Mouse (Mus musculus): Measurements from ENCODE around the gene Naga. TPM values are rescaled to one million over a fixed set of nuclear protein-coding genes. Genes with fewer than 3 reads are reported as not detected.
A peak's percentile ranks its signal among the peaks of the same experiment; 100 is the strongest.
"Not testable (repeated sequence)": the region's sequence is repeated elsewhere in the genome, so short reads cannot be mapped to it uniquely, and the experiment has no call there.

Naga gene
- total RNA-seq (2017): 155 to 216 TPM (median 169 TPM) in 3 replicates

- ATAC-seq (replicated peaks; ENCODE audit: insufficient number of reproducible peaks, low FRiP score, low TSS enrichment, poor library complexity, severe bottlenecking): peak; percentile 59
Observed at GRCm38 (mm10) chr15:82338593-82339112, at the start of gene Naga, which contains the start of the genes Pheta2 and Smdt1. Naga (minus strand) TSS chr15:82338925. Pheta2 (plus strand) TSS chr15:82338942. Smdt1 (plus strand) TSS chr15:82338959.

GRCm38 (mm10) chr15:82385729-82386128 lies 47.0 kb upstream of the Naga start:
- no peak for ATAC-seq (replicated peaks; ENCODE audit: insufficient number of reproducible peaks, low FRiP score, low TSS enrichment, poor library complexity, severe bottlenecking)

- ATAC-seq (replicated peaks; ENCODE audit: insufficient number of reproducible peaks, low FRiP score, low TSS enrichment, poor library complexity, severe bottlenecking): no peak
Observed at GRCm38 (mm10) chr15:82382441-82382840, 43.7 kb upstream of the Naga start.

DNA sequence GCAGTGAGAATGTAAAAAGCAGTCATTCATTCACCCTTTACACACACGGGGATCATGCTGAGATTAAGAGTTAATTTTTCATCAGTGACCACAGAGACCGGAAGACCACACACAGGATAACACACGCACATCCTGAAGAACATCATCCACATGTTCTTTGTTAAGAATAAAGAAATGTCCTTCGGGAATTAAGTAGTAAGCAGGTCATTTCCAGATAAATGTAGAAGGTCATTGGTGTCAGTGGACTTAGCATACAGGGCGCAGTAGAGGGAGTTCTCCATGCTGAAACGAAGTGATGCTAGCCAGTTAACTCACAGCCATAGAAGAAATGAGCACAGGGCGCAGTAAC lies 42.0 kb upstream of the Naga start:
- ATAC-seq (replicated peaks; ENCODE audit: insufficient number of reproducible peaks, low FRiP score, low TSS enrichment, poor library complexity, severe bottlenecking): no peak

DNA sequence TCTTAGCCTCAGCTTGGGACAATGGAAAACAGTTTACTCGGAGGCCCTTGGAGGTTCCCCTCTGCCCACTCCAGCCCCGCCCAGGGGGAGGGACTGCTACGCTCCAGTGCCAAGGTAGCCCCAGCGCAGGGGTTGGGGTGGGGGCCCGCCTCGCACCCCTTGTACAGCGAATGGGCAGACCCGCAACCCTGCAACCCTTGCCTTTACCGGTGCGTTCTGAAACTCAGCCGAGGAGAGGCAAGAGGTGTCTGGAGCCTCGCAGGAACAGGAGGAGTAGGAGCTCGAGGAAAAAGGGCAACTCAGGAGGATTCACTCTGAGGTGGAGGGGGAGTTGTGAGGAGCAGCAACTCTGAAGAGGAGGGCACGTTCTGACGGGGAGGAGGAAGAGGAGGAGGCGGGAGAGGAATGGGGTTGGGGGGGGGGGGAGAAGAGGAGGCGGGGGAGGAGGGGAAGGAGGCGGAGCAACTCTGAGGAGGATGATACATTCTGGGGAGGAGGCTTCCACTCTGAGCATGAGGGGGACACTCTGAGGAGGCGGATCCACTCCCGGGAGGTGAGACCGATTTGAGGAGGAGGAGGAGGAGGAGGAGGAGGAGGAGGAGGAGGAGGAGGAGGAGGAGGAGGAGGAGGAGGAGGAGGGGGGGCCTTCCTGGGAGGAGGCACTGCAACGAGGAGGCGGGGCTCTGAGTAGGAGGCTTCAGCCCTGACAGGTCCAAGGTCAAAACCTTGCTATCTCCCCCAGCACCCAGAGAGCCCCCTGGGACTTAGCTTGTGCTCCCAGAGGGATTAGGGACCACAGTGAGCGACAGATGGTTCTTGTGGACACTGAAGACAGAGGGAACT lies 41.4 kb upstream of the Naga start, which contains the start of gene Cyp2d22:
TSS of gene Cyp2d22 (minus strand) at position 390 of the 843 bp plus-strand sequence.
- ATAC-seq (replicated peaks; ENCODE audit: insufficient number of reproducible peaks, low FRiP score, low TSS enrichment, poor library complexity, severe bottlenecking): peak; percentile 55

DNA sequence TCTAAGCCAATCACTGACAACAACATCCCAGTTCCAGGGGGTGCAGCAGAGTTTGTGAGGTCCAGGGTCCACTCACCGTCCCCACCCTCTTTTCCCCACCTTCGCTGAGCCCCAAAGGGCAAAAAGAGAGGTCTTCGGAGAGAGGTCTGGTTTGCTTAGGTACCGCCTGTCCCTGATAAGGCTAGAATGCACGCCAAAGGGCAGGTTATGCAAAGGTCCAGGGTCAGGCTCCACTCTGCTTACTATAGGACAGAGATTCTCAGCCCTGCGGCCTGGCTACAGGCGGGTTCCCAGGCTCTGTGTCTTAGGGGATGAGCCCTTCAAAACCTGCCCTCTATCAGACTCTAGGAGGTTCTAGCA lies 40.8 kb upstream of the Naga start:
- no peak for ATAC-seq (replicated peaks; ENCODE audit: insufficient number of reproducible peaks, low FRiP score, low TSS enrichment, poor library complexity, severe bottlenecking)

DNA sequence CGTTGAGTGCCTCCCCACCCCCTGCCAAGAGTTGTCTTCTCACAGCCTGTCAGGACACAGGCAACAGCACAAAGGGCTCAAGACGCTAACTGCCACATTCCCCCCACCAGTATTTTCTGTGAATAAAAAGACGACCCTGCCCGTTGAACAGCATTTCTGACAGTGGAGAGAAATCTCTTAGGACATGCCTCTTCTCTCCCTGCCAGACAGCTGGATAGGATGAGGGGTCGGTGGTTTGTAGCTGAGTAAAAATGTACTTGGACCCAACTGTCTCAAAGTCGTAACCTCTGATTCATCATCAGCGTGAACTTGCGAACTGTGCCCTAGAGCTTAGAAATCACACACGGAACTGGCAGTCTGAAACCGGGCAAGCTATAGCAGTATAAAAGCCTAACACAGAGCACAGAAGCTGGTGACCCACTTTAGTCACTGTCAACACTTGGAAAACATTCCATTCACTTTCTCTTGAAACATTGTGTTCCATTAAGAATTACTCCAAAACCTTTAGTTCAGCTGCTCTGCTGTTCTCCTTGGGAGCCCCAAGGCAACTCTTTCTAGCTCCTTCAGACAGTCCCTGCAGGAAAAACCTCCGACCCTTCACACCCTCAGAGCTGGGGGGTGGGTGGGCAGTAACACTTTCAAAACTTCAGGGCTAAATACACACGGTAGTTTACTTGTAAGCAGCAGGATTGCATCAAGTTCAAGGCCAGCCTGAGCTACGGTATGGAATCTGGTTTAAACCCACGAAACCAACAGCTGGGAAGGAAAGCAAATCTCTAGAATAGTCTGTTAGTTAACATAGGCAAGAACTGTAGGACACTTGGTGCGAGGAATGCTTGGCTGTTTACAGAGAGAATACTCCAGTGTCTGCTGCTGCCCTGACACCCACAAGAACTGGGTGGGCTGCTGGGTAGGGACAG lies 39.8 kb upstream of the Naga start:
- no peak for ATAC-seq (replicated peaks; ENCODE audit: insufficient number of reproducible peaks, low FRiP score, low TSS enrichment, poor library complexity, severe bottlenecking)

DNA sequence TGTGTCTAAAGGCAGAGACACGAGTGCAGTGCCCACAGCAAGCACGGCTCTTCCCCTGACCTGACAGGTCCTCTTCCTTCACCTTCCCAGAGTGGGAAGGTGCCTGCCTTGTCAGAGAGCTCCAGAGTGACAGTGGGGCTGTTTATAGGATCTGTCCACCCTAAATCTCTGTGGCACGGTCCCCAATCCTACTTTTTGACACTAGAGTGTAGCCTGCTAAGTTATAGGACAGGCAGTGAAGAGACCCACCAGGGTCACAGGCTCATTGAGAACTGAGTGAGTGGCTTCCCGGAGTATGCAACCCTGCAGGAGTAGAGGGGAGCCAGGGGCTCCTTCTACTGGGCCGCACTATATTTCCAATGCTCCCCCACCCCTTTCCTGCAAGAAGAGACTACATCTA lies 39.0 kb upstream of the Naga start:
- ATAC-seq (replicated peaks; ENCODE audit: insufficient number of reproducible peaks, low FRiP score, low TSS enrichment, poor library complexity, severe bottlenecking): no peak

DNA sequence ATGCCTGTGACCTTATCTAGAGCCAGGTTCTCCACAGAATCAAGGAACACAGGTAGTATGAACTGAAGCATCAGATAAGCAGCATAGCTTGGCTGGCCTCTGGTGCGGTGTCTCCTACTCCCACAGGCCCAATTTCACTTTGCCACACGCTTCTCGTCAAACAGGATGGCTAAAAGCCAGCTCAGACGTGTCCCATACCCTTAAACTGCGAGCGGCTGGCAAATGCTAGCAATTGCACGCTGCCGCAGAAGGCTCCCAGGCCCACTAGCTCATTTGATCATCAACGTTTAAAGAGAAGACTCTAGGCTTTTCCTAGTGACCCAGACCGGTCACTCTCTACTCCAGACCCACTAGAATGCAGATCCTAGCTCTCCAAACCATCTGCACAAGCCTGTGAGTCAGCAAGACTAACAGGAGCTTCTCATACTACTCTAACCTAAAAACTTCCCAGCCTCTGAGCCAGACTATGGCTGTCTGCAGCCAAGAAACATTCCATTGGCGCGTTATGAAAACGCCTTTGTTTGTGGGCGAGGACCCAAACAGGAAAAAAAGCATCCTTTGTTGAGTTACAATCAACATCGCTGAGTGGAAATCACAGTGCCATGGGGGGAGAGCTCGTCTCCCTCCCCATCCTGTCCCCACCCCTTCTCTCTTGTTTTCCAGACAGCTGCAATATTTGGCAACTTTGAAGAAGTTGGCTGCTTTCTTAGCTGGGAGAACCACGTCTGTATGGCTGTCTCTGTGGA lies 37.8 kb upstream of the Naga start:
- no peak for ATAC-seq (replicated peaks; ENCODE audit: insufficient number of reproducible peaks, low FRiP score, low TSS enrichment, poor library complexity, severe bottlenecking)

DNA sequence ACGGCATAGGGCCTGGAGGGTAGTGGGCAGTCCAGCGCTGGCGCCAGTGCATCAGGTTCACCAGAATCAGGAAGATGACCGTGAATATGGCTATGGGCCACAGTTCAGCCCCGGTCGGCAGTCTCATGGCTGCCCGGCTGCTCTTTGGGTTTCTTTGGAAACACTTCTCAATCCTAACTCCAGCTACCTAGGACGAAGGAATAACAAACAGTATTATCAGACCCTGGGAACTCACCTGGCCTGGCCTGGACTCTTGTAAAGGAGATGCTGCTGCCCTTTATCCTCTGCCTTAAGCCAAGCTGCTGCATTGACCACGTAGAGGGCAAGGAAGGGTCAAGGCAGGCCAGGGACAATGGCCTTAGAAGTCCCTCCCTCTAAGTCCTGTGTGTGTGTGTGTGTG lies 37.1 kb upstream of the Naga start:
- ATAC-seq (replicated peaks; ENCODE audit: insufficient number of reproducible peaks, low FRiP score, low TSS enrichment, poor library complexity, severe bottlenecking): no peak

DNA sequence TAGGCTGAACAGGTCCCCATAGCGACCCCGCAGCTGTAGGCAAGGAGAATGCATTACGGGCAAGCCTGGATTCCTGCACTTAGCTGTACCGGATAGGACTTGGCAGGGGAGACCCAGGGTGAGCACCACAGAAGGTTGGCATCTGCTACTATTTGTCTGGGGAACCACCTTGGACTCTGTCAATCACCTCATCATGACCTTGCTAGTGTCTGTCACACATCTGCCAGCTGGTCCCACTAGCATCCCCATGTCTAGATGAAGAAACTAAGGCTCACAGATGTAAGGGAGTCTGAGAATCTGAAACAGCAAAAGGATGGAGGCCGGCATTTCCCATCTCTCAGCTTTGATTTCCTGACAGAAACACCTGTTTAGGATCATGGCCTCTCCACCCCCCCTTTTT lies 35.7 kb upstream of the Naga start:
- ATAC-seq (replicated peaks; ENCODE audit: insufficient number of reproducible peaks, low FRiP score, low TSS enrichment, poor library complexity, severe bottlenecking): no peak

DNA sequence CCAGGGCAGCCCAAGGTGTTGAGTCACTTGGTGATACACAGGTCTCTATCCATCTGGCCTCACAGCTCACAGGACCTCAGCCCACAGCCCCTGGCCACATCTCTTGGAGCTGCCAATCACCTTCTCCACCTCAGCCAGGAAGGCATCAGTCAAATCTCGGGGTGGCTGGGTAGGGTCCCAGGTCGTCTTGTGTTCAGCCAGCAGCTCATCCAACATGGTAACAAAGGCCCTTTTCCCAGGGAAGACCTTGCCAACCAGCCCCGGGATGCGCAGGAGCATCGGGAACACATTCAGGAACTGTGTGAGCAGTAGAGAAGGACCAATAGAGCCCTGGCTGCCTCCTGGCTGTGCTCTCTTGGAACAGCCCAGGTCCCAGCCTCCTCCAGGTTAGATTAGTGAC lies 34.3 kb upstream of the Naga start:
- no peak for ATAC-seq (replicated peaks; ENCODE audit: insufficient number of reproducible peaks, low FRiP score, low TSS enrichment, poor library complexity, severe bottlenecking)

GRCm38 (mm10) chr15:82372446-82372845 lies 33.7 kb upstream of the Naga start:
- no peak for ATAC-seq (replicated peaks; ENCODE audit: insufficient number of reproducible peaks, low FRiP score, low TSS enrichment, poor library complexity, severe bottlenecking)

GRCm38 (mm10) chr15:82368851-82369250 lies 30.1 kb upstream of the Naga start:
- ATAC-seq (replicated peaks; ENCODE audit: insufficient number of reproducible peaks, low FRiP score, low TSS enrichment, poor library complexity, severe bottlenecking): no peak

DNA sequence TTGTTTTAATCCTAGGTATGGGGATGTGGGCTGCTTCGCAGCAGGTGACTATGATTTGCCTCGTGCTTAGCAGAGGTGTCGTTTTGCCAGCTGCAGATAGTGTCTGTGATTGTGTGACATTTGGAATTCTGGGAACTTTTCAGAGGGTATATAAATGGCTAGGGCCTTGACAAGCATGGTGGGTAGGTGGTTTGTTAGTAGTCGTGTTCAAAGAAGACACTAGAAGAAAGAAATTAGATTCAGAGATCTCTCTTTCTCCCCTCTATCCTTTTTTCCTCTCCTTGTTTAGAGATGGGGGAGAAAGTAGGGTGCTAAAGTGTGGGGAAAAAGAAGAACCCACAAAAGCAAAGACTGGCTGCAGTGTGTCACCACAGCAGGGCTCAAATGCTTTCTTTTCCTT lies 29.4 kb upstream of the Naga start:
- ATAC-seq (replicated peaks; ENCODE audit: insufficient number of reproducible peaks, low FRiP score, low TSS enrichment, poor library complexity, severe bottlenecking): no peak

- not testable (repeated sequence) for ATAC-seq (replicated peaks; ENCODE audit: insufficient number of reproducible peaks, low FRiP score, low TSS enrichment, poor library complexity, severe bottlenecking)
Observed at GRCm38 (mm10) chr15:82364561-82364960, 25.8 kb upstream of the Naga start.

DNA sequence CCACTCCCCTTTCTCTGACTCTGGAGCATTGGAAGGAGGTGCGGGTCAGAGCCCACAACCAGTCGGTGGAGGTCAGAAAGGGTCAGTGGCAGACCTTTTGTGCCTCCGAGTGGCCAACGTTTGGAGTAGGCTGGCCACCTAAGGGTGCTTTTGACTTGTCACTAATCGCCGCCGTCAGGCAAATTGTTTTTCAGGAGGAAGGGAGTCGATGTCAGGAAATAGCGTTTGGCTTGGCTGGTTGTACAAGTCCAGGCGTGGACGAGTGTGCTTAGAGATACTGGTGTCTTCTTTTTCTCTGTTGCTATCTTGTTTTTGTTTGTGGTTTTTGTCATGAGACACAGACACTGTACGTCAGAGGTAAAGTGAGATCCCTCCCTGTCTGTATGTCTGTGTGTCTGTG lies 25.1 kb upstream of the Naga start:
- ATAC-seq (replicated peaks; ENCODE audit: insufficient number of reproducible peaks, low FRiP score, low TSS enrichment, poor library complexity, severe bottlenecking): not testable (repeated sequence)

- no peak for ATAC-seq (replicated peaks; ENCODE audit: insufficient number of reproducible peaks, low FRiP score, low TSS enrichment, poor library complexity, severe bottlenecking)
Observed at GRCm38 (mm10) chr15:82362234-82362633, 23.5 kb upstream of the Naga start.
